Mouse (Mus musculus): Measurements from ENCODE around the gene Car5b. TPM values are rescaled to one million over a fixed set of nuclear protein-coding genes. Genes with fewer than 3 reads are reported as not detected.

The Car5b gene
- polyA plus RNA-seq (2021; fragmentation: Nextera tagmentation), result 0.34 and 0.61 TPM in 2 replicates
- long read RNA-seq, experiment 1, partial matches to known transcripts, result 0 of 2 reads
- long read RNA-seq, experiment 1, other reads (novel, unspliced or antisense), result 0 of 2 reads
- long read RNA-seq, experiment 2, partial matches to known transcripts, result 0 of 1 reads
- long read RNA-seq, experiment 2, other reads (novel, unspliced or antisense), result 0 of 1 reads

GRCm38 (mm10) chrX:164027607-164028289 is at the start of gene Car5b:
TSS of gene Car5b (minus strand) at chrX:164027997.

GRCm38 (mm10) chrX:164076040-164076775 is 48.4 kb upstream of the Car5b start, which contains the start of gene Siah1b:
TSS of gene Siah1b (minus strand) at chrX:164076493.

GRCm38 (mm10) chrX:163958467-163958875 is 69.3 kb downstream of the Car5b start, which contains the start of gene Zrsr2:
TSS of gene Zrsr2 (minus strand) at chrX:163958661.

Other genes with a start within 250 kb of the Car5b start
- 32.4 and 45.0 TPM in 2 replicates for gene Ap1s2, start 119.0 kb downstream of the Car5b start, polyA plus RNA-seq (2021; fragmentation: Nextera tagmentation)
- gene Zrsr2, start 69.3 kb downstream of the Car5b start, polyA plus RNA-seq (2021; fragmentation: Nextera tagmentation), result 99.7 and 107 TPM in 2 replicates
- 9.5 and 10.0 TPM in 2 replicates for gene Siah1b, start 48.5 kb upstream of the Car5b start, polyA plus RNA-seq (2021; fragmentation: Nextera tagmentation)
- gene Cltrn, start 60.8 kb upstream of the Car5b start, polyA plus RNA-seq (2021; fragmentation: Nextera tagmentation), result 0.53 TPM in 1 of 2 replicates, not detected in the other
- 0.63 and 0.66 TPM in 2 replicates for gene Ace2, start 111.3 kb upstream of the Car5b start, polyA plus RNA-seq (2021; fragmentation: Nextera tagmentation)
- gene Bmx, start 230.2 kb upstream of the Car5b start, polyA plus RNA-seq (2021; fragmentation: Nextera tagmentation), result 0.48 and 0.53 TPM in 2 replicates
- 11.5 and 14.8 TPM in 2 replicates for gene Pir, start 241.4 kb upstream of the Car5b start, polyA plus RNA-seq (2021; fragmentation: Nextera tagmentation)